Mouse (Mus musculus): ENCODE results near the gene Gtf2i. TPM values are rescaled to one million over a fixed set of nuclear protein-coding genes. Genes with fewer than 3 reads are reported as not detected.
A peak's percentile ranks its signal among the peaks of the same experiment; 100 is the strongest.

Gtf2i gene
- polyA plus RNA-seq, 1 experiment: 79.7 TPM

DNA sequence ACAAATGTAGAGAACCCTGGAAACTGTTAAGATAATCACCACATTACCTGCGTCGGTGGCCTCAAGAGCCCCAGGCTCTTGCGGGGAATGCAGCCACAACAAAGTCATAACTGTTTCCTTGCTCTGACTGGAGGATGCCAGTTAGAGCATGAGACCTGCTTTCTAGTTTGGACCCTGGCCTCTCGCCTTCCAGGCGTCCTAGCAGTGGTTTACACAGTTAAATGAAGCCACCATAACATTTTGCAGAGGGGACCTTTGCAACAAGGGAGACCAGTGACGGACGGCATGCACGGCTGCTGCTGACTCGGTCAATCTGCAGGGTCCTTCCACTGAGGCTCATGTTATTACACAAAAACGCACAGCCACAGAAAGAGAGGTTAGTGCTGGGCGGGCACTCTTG lies 41.8 kb downstream of the Gtf2i start:
- no peak overlapping the region for H3ac ChIP-seq (ENCODE audit: control insufficient read depth, insufficient read length)
- H3K36me3 ChIP-seq (ENCODE audit: control insufficient read depth, insufficient read depth): peaks cover 15% of the 10 kb centered on the region
- H3K4me2 ChIP-seq (ENCODE audit: low read depth): no peak overlapping the region
- H3K27me3 ChIP-seq (ENCODE audit: control insufficient read depth, insufficient read depth, insufficient read length): no peaks in the 10 kb centered on the region
- TF ChIP-seq POLR2AphosphoS2 (IDR thresholded peaks at IDR 0.05; ENCODE audit: insufficient read length, low read depth): no peak
- TF ChIP-seq POLR2A (IDR thresholded peaks at IDR 0.05; ENCODE audit: insufficient read length, low read depth): no peak
- TF ChIP-seq TCF3 (IDR thresholded peaks at IDR 0.05; ENCODE audit: insufficient read length, low read depth): no peak
- no peak for TF ChIP-seq MYOD1 (IDR thresholded peaks at IDR 0.05; ENCODE audit: control insufficient read depth in 1 of 3, insufficient read length in 2 of 3, low read depth in 2 of 3)
- TF ChIP-seq TCF12 (IDR thresholded peaks at IDR 0.05; ENCODE audit: insufficient read depth, poor library complexity, severe bottlenecking): no peak
- TF ChIP-seq E2F4 (IDR thresholded peaks at IDR 0.05; ENCODE audit: insufficient read depth): no peak
- no peak for TF ChIP-seq USF1 (IDR thresholded peaks at IDR 0.05; ENCODE audit: low read depth)
- no peak for TF ChIP-seq REST (IDR thresholded peaks at IDR 0.05; ENCODE audit: insufficient read depth, insufficient read length)
- no peak for TF ChIP-seq MAX (IDR thresholded peaks at IDR 0.05; ENCODE audit: low read depth)
- TF ChIP-seq CEBPB (IDR thresholded peaks at IDR 0.05; ENCODE audit: insufficient read depth, poor library complexity, severe bottlenecking): no peak
- no peak for TF ChIP-seq SRF (IDR thresholded peaks at IDR 0.05; ENCODE audit: control insufficient read depth, insufficient read length, low read depth)
- TF ChIP-seq MYOG (IDR thresholded peaks at IDR 0.05; ENCODE audit: control insufficient read depth in 1 of 3, insufficient read depth in 1 of 3, insufficient read length in 2 of 3, low read depth in 2 of 3): no peak
- H3K79me2 ChIP-seq (ENCODE audit: control insufficient read depth, insufficient read depth): no peaks in the 10 kb centered on the region
- H3K4me3 ChIP-seq: no peak overlapping the region

DNA sequence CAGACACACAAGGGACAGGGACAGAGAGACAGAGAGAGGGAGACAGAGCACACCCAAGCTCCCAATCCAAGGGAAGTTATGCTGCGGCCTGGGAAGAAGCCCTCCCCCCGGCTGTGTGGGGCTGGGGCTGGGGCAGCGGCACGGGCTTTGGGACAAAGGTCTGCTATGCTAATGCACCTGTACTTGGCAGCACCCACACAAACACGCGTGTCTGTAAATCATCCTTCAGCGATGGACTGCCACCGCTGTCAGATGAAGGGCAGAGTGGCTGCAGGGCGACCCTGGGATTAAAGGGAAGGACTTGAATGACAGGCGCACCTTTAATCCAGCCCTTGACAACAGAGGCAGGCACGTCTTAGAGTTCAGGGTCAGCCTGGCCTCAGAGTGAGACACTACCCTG lies 43.1 kb downstream of the Gtf2i start:
- Histone ChIP-seq H3K36me3 (ENCODE audit: control insufficient read depth, insufficient read depth) (peaks cover 21% of the 10 kb centered on the region), H3K27me3 (ENCODE audit: control insufficient read depth, insufficient read depth, insufficient read length) (no peaks in the 10 kb centered on the region), H3K4me3 (no peak overlapping the region), H3K4me2 (ENCODE audit: low read depth) (no peak overlapping the region), H3ac (ENCODE audit: control insufficient read depth, insufficient read length) (no peak overlapping the region), H3K79me2 (ENCODE audit: control insufficient read depth, insufficient read depth) (no peaks in the 10 kb centered on the region)
- TF ChIP-seq POLR2A (IDR thresholded peaks at IDR 0.05; ENCODE audit: insufficient read length, low read depth) (no peak), REST (IDR thresholded peaks at IDR 0.05; ENCODE audit: insufficient read depth, insufficient read length) (no peak), CEBPB (IDR thresholded peaks at IDR 0.05; ENCODE audit: insufficient read depth, poor library complexity, severe bottlenecking) (no peak), SRF (IDR thresholded peaks at IDR 0.05; ENCODE audit: control insufficient read depth, insufficient read length, low read depth) (no peak), TCF12 (IDR thresholded peaks at IDR 0.05; ENCODE audit: insufficient read depth, poor library complexity, severe bottlenecking) (no peak), MYOD1 (IDR thresholded peaks at IDR 0.05; ENCODE audit: control insufficient read depth in 1 of 3, insufficient read length in 2 of 3, low read depth in 2 of 3) (no peak), POLR2AphosphoS2 (IDR thresholded peaks at IDR 0.05; ENCODE audit: insufficient read length, low read depth) (peak; percentile 20), MAX (IDR thresholded peaks at IDR 0.05; ENCODE audit: low read depth) (no peak)

DNA sequence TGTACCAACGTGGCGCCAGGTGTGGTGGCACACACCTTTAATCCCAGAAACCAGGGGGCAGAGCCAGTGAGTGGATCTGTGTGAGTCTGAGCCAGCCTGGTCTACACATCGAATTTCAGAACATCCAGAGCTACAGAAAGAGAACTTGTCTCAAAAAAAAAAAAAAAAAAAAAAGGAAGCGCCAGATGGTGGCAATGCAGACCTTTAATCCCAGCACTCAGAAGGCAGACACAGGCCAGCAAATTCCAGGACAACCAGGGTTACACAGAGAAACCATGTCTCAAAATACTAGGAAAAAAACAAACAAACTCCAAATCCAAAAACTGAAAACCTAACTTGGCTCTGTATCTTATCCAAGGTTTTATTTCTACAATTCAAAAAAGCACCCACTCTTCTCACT lies 44.0 kb downstream of the Gtf2i start:
- Histone ChIP-seq H3ac (ENCODE audit: control insufficient read depth, insufficient read length) (no peak overlapping the region), H3K79me2 (ENCODE audit: control insufficient read depth, insufficient read depth) (no peaks in the 10 kb centered on the region), H3K4me2 (ENCODE audit: low read depth) (no peak overlapping the region), H3K4me3 (no peak overlapping the region), H3K27me3 (ENCODE audit: control insufficient read depth, insufficient read depth, insufficient read length) (no peaks in the 10 kb centered on the region), H3K36me3 (ENCODE audit: control insufficient read depth, insufficient read depth) (peaks cover 16% of the 10 kb centered on the region)
- no peak for TF ChIP-seq REST (IDR thresholded peaks at IDR 0.05; ENCODE audit: insufficient read depth, insufficient read length)
- TF ChIP-seq TCF3 (IDR thresholded peaks at IDR 0.05; ENCODE audit: insufficient read length, low read depth): no peak
- TF ChIP-seq POLR2AphosphoS2 (IDR thresholded peaks at IDR 0.05; ENCODE audit: insufficient read length, low read depth): no peak
- no peak for TF ChIP-seq USF1 (IDR thresholded peaks at IDR 0.05; ENCODE audit: low read depth)
- no peak for TF ChIP-seq E2F4 (IDR thresholded peaks at IDR 0.05; ENCODE audit: insufficient read depth)
- TF ChIP-seq TCF12 (IDR thresholded peaks at IDR 0.05; ENCODE audit: insufficient read depth, poor library complexity, severe bottlenecking): no peak
- TF ChIP-seq SRF (IDR thresholded peaks at IDR 0.05; ENCODE audit: control insufficient read depth, insufficient read length, low read depth): no peak
- no peak for TF ChIP-seq MAX (IDR thresholded peaks at IDR 0.05; ENCODE audit: low read depth)
- TF ChIP-seq POLR2A (IDR thresholded peaks at IDR 0.05; ENCODE audit: insufficient read length, low read depth): no peak
- TF ChIP-seq MYOD1 (IDR thresholded peaks at IDR 0.05; ENCODE audit: control insufficient read depth in 1 of 3, insufficient read length in 2 of 3, low read depth in 2 of 3): no peak
- no peak for TF ChIP-seq MYOG (IDR thresholded peaks at IDR 0.05; ENCODE audit: control insufficient read depth in 1 of 3, insufficient read depth in 1 of 3, insufficient read length in 2 of 3, low read depth in 2 of 3)
- no peak for TF ChIP-seq CEBPB (IDR thresholded peaks at IDR 0.05; ENCODE audit: insufficient read depth, poor library complexity, severe bottlenecking)

DNA sequence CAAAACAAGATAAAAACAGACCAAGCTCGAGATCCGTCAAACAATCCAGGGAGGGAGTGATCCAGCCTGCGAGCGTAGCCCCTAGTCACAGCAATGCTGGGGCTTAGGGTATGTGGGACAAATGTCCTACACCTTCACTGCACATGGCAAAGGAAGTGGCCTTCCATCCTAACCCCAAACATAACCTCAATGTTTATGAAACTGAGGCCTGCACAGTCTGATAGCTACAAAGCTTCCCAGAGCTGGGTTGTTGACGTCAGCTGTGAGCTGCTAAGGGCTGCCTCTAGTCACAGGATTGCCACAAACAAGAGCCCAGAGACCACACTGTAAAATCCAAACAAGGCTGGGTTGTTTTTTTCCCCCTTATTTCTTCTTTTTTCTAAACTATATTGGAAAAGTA lies 44.8 kb downstream of the Gtf2i start:
- TF ChIP-seq MYOG (IDR thresholded peaks at IDR 0.05; ENCODE audit: control insufficient read depth in 1 of 3, insufficient read depth in 1 of 3, insufficient read length in 2 of 3, low read depth in 2 of 3) (no peak), USF1 (IDR thresholded peaks at IDR 0.05; ENCODE audit: low read depth) (no peak), E2F4 (IDR thresholded peaks at IDR 0.05; ENCODE audit: insufficient read depth) (no peak), TCF3 (IDR thresholded peaks at IDR 0.05; ENCODE audit: insufficient read length, low read depth) (no peak), CEBPB (IDR thresholded peaks at IDR 0.05; ENCODE audit: insufficient read depth, poor library complexity, severe bottlenecking) (no peak)
- H3K4me3 ChIP-seq: no peak overlapping the region
- no peaks in the 10 kb centered on the region for H3K27me3 ChIP-seq (ENCODE audit: control insufficient read depth, insufficient read depth, insufficient read length)
- no peaks in the 10 kb centered on the region for H3K79me2 ChIP-seq (ENCODE audit: control insufficient read depth, insufficient read depth)
- no peak overlapping the region for H3ac ChIP-seq (ENCODE audit: control insufficient read depth, insufficient read length)
- peaks cover 16% of the 10 kb centered on the region for H3K36me3 ChIP-seq (ENCODE audit: control insufficient read depth, insufficient read depth)
- H3K4me2 ChIP-seq (ENCODE audit: low read depth): no peak overlapping the region

DNA sequence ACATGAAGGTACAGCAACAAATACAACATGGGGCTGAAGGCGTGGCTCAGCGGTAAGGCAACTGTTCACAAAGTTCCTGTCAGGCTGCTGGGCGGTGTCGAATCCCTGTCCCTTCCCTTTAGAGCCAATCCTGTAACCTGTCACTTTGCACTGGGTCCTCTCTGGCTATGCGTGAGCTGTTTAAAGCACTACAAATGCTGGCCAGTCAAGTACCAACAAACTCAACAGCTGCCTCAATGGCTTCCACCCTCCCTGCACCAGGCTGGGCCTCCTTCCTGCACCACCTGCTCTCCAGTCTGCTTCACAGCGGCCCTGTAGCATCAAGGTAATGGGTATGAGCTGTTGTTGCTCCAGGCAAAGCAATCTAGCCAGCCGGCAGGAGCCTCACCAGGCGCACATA lies 45.8 kb downstream of the Gtf2i start:
- Histone ChIP-seq H3K4me2 (ENCODE audit: low read depth) (no peak overlapping the region), H3K27me3 (ENCODE audit: control insufficient read depth, insufficient read depth, insufficient read length) (no peaks in the 10 kb centered on the region), H3K79me2 (ENCODE audit: control insufficient read depth, insufficient read depth) (no peaks in the 10 kb centered on the region), H3K36me3 (ENCODE audit: control insufficient read depth, insufficient read depth) (peaks cover 26% of the 10 kb centered on the region), H3ac (ENCODE audit: control insufficient read depth, insufficient read length) (no peak overlapping the region), H3K4me3 (no peak overlapping the region)
- no peak for TF ChIP-seq MAX (IDR thresholded peaks at IDR 0.05; ENCODE audit: low read depth)
- TF ChIP-seq CEBPB (IDR thresholded peaks at IDR 0.05; ENCODE audit: insufficient read depth, poor library complexity, severe bottlenecking): no peak
- TF ChIP-seq MYOD1 (IDR thresholded peaks at IDR 0.05; ENCODE audit: control insufficient read depth in 1 of 3, insufficient read length in 2 of 3, low read depth in 2 of 3): no peak
- TF ChIP-seq SRF (IDR thresholded peaks at IDR 0.05; ENCODE audit: control insufficient read depth, insufficient read length, low read depth): no peak
- no peak for TF ChIP-seq REST (IDR thresholded peaks at IDR 0.05; ENCODE audit: insufficient read depth, insufficient read length)
- no peak for TF ChIP-seq TCF12 (IDR thresholded peaks at IDR 0.05; ENCODE audit: insufficient read depth, poor library complexity, severe bottlenecking)
- TF ChIP-seq POLR2AphosphoS2 (IDR thresholded peaks at IDR 0.05; ENCODE audit: insufficient read length, low read depth): no peak
- TF ChIP-seq TCF3 (IDR thresholded peaks at IDR 0.05; ENCODE audit: insufficient read length, low read depth): no peak
- no peak for TF ChIP-seq E2F4 (IDR thresholded peaks at IDR 0.05; ENCODE audit: insufficient read depth)
- no peak for TF ChIP-seq POLR2A (IDR thresholded peaks at IDR 0.05; ENCODE audit: insufficient read length, low read depth)
- TF ChIP-seq USF1 (IDR thresholded peaks at IDR 0.05; ENCODE audit: low read depth): no peak
- no peak for TF ChIP-seq MYOG (IDR thresholded peaks at IDR 0.05; ENCODE audit: control insufficient read depth in 1 of 3, insufficient read depth in 1 of 3, insufficient read length in 2 of 3, low read depth in 2 of 3)
